Mouse (Mus musculus) adrenal gland, postnatal 36 days (tissue): Measurements from ENCODE around the gene Accsl. TPM values are rescaled to one million over a fixed set of nuclear protein-coding genes. Genes with fewer than 3 reads are reported as not detected.
A peak's percentile ranks its signal among the peaks of the same experiment; 100 is the strongest.

Experiments used
- DNase-seq, 2 experiments: peaks; one replicate each; pipeline ENCODE4 v3.0.0; 2021; ENCODE audit warnings: mixed read lengths in 1 of 2
- long read RNA-seq, 2 experiments: library from polyadenylated mRNA; stranded (forward); transcript quantifications; one replicate each; pipeline ENCODE4 v2.0.0; 2021; ENCODE audit warnings: borderline sequencing depth in 2 of 2
- total RNA-seq, 2 experiments: library from RNA; stranded (reverse); gene quantifications; 2 replicates each; pipeline ENCODE4 v1.2.3; 2021

Gene Accsl
- under 1 TPM in 1 of 2 experiments, not detected in 1; 0.86 TPM for total RNA-seq
- long read RNA-seq, experiment 1, partial matches to known transcripts: 0 of 1 reads
- long read RNA-seq, experiment 1, other reads (novel, unspliced or antisense): 1 of 1 reads
- long read RNA-seq, experiment 2: 0 reads

DNA sequence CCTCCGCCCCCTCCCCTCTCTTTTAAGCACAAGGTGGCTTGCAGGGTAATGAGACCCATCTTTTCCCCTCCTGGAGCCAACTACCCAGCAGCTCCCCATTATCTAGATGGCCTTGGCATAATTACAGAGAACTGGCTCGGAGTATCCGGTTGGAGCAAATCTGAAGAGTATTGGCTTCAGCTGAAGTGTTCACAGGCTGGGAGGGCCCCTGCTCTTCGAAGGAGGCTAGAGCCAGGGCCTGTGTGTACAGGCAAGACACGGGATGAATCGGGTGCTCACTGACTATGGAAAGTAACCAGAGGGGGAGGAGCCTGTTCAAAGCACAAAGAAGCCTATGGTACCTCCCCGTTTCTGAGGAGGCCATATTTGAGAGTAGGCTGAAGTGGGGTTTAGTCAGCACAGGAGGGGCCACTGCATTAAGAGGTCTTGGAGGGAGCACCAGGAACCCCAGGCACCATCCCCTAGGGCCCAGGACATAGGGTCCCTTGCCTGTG is at the start of gene Accsl:
Gene Accsl, minus strand, starts transcription at position 51 of the 494 bp plus-strand sequence.
- DNase-seq: no peak

DNA sequence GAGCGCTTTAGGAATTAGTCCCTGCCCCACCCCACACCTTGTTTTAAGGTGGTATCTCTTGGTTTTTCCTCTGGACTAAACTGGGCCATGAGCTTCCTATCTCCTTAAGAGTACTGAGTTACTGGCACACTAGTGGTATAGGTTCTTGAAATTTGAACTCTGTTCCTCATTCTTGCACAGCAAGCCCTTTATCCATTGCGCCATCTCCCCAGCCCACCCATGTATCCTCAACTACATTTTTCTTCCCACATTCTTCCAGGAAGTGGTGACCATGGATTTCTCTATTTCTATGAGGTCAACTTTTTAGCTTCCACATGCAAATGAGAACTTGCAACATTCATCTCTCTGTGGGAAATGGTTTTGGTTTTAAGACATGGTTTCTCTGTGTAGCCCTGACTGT is 44.6 kb upstream of the Accsl start:
- DNase-seq: no peak

DNA sequence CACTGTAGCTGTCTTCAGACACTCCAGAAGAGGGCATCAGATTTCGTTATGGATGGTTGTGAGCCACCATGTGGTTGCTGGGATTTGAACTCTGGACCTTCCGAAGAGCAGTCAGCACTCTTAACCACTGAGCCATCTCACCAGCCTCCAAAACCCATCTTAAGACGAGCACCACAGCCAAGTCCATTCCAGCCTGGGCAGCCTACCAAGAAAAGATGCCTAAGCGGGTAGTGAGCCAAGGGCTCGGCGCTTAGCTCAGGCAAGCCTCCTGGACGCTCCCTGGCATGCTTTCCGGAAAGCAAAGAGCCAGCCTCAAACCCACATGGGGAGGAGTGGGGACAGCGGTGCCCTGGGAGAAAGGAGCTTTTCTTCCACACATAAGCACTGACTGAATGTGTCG is 43.0 kb upstream of the Accsl start:
- DNase-seq: peak; percentile 28 to 61

DNA sequence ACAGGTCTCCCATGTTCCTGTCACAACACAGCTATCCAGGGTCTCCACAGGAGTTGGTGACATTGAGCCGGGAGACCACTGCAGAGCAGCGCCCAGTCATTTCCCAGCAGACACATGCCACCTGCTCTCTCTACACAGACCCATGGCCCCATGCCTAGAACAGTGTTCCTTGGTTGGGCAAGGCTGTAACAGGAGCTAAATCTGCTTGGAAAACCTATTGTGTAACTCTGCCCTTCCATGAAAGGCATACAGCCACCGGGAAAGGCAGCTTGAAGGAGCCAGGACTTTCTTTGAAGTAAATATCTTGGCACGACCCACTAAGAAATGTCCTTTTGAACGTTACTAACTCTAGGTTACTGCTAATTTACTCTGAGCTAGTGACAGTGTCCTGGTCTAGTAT is 40.8 kb upstream of the Accsl start:
- DNase-seq: peak in 1 of 2 experiments; percentile 55

- peak in 1 of 2 experiments; percentile 59 for DNase-seq
Observed at GRCm38 (mm10) chr2:93907519-93908294, 38.8 kb upstream of the Accsl start.

DNA sequence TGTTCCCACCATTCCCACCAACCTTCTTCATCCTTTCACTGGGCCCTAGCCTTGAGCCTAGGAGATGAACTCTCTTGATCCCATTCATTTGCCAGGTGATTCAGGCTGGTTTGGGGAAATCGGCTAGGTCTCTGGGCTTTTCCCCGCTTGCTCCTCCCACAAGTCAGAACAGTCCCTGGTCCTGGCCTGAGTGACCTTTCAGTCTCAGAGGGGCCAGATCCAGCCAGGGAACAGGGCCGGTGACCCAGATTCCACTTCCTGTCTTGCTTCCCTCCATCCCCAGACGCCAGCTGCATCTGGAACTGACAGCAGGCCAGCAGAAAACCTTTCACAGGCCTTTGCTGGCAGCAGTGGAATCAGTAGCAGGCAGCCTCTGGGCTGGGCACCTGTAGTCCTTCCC is 37.4 kb upstream of the Accsl start:
- DNase-seq: peak; percentile 31 to 44

GRCm38 (mm10) chr2:93903415-93903814 is 34.5 kb upstream of the Accsl start:
- DNase-seq: no peak

- no peak for DNase-seq
Observed at GRCm38 (mm10) chr2:93902680-93903305, 33.8 kb upstream of the Accsl start.

GRCm38 (mm10) chr2:93899397-93900380 is 30.7 kb upstream of the Accsl start:
- no peak for DNase-seq

DNA sequence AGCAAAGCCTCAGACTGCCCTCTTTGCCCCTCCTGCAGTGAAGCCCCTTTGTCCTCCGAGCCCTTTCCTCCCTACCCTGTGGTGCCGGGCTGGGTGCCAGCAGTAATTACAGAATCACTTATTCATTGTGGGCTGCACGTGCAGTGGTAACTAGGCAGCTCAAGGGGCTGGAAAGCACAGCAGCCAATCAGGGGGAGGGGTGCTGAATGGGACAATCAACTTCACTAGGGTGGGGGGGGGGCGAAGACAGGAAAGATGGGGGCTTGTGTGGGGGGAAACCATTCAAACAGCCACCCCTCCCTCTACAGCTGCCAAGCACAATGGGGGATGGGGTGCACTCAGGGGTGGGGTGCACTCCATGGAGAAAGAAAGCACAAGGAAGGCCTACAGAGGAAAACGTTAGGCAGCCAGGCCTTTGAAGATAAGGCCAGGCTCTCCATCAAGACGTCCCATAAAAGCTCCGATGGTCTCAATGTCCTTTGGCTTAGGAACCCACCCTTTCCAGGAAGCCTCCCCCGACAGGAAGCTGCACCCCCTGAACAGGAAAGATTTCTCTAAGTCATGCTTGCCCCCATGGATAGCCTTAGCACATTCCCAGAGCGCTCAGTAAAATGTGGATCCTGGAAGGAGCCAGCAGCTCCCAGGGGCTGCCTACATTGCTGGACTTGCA is 22.8 kb upstream of the Accsl start:
- peak; percentile 36 to 63 for DNase-seq

DNA sequence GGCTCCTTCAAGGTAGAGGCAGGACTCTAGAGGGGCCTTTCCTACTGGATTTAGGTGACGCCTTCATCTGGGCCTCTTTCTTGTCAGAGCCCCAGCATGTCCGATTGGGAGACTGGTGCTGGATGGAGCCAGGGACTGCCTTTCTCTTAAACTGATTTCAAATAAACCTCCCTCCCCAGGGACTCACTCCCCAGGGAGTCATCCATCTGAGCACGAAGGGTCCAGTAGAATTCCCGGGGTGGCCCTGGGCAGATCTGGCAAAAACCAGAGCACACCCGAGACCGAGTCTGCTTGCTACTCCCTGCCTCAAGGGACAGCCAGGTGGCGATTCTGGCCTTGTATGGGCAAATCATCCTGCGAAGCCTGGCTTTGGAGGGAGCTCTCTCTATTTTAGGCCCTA is 21.2 kb upstream of the Accsl start:
- no peak for DNase-seq

DNA sequence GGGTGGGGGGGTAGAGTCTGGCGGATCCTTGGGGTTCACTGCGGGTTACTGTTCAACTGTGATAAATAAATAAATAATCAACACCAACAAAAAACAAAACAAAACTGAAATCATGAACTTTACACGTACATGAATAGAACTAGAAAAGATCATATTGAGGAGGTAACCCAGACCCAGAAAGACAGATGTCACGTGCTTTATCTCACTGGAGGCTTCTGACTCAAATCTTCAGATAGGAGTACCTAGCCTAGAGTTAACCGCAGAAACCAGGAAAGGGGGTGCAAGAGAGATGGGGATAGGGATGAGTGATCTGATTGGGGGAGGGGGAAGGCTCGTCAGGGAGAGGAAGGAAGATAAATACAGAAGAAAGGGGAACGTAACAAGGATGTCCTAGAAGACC is 20.1 kb upstream of the Accsl start:
- no peak for DNase-seq

- DNase-seq: no peak
Observed at GRCm38 (mm10) chr2:93888366-93888765, 19.4 kb upstream of the Accsl start.

GRCm38 (mm10) chr2:93887273-93887672 is 18.3 kb upstream of the Accsl start:
- DNase-seq: no peak

DNA sequence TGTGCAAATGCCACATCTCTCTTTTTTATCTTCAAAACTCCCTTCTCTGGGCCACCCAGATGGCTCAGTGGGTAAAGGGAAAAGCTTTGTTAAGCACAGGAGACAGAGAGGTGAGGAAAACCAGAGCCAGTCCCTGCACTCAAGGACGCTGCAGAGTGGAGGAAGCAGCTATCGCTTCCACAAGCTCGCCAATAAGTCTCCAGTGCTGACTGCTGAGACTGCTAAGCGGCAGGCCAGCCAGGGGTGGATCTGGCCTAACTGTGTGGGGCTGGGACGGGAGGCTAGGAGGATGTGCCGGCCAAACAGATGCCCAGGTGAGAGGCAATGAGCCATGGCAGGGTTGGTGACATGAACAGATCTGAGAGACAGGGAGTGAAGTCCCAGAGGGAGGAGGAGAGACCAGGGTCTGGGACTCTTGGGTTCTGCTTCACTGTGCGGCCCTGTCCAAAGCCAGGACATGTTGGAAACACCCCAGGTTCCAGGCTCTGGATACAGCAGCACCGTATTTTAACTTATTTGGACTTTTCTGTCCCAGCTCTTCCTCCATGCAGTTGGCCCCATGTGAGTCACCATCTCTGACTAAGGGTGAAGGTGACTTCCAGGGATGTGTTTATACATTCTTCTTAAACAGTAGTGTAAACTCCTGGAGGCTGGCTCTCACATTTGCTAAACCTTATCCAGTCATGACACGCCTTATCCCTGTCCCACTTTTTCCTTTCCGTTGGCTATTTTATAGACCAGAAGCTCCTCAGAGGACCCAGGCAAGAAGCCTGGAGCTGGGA is 17.2 kb upstream of the Accsl start:
- DNase-seq: peak in 1 of 2 experiments; percentile 51

GRCm38 (mm10) chr2:93883066-93883465 is 14.1 kb upstream of the Accsl start:
- no peak for DNase-seq

DNA sequence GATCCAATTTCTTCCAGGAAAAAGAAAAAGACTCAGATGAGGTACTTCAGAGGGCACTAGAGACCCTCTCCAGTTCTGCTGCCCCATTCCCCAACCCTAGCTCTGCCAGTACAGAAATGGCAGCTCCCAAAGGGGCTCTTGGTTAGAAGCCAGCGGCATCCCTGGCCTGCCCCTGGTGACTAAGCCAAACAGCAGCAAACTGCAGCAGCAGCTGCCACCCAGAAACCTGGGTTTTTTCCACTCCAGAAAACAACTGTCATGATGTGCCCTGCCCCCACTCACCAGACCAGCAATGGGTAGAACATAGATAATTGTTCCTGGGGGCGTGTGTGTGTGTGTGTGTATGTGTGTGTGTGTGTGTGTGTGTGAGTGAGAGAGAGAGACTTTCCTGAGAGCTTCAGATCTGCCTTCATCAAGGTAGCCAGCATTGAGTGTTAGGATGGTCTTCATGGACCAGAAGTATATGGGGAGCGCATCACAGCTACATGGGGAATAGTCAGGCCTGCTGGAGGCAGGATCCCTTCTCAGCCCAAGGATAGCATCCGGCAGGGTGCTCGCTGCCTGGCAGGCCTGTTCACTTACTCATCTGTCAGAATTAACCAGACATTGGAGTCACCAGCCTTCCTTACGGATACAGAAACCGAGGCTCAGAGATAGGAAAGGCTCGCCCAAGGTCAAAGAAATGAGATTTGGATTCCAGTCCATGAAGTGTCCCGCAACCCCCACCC is 12.8 kb upstream of the Accsl start:
- DNase-seq: peak; percentile 63

DNA sequence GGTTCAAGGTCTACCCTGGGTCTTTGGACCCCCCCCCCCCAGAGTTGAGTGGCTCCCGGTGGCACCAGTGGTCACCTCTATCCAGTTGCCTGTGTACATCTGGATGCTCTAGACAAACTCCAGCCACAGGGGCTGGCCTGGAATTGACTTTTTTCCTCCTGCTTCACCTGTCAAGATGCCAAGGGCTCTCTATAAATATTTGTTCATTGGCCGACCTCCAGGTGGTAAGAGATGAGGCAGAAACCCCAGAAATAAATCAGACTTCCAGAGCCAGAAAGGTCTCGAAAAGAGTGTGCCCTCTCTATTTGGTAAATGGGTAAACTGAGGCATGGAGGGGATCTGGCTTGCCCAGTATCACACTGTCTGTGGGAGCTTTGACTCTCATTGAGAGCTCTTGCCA is 12.0 kb upstream of the Accsl start:
- no peak for DNase-seq

- DNase-seq: no peak
Observed at GRCm38 (mm10) chr2:93880450-93880849, 11.5 kb upstream of the Accsl start.

- no peak for DNase-seq
Observed at GRCm38 (mm10) chr2:93877005-93877404, 8.0 kb upstream of the Accsl start.
